Mouse (Mus musculus) CD4-positive, CD25-positive, alpha-beta regulatory T cell, adult 4 months (primary cell): ENCODE data around the gene Tesc. TPM values are rescaled to one million over a fixed set of nuclear protein-coding genes. Genes with fewer than 3 reads are reported as not detected.

Source experiments
- ATAC-seq: one replicate; pipeline ENCODE4 v1.8.0; 2017
- polyA plus RNA-seq, 2 experiments: library from polyadenylated mRNA; unstranded; fragments of 100-300 nt; shearing (Covaris generic); gene quantifications; one replicate each; pipeline ENCODE4 v1.2.1; 2017

The Tesc gene
- 1 to 10 TPM; 2.9 to 7.7 TPM for polyA plus RNA-seq

DNA sequence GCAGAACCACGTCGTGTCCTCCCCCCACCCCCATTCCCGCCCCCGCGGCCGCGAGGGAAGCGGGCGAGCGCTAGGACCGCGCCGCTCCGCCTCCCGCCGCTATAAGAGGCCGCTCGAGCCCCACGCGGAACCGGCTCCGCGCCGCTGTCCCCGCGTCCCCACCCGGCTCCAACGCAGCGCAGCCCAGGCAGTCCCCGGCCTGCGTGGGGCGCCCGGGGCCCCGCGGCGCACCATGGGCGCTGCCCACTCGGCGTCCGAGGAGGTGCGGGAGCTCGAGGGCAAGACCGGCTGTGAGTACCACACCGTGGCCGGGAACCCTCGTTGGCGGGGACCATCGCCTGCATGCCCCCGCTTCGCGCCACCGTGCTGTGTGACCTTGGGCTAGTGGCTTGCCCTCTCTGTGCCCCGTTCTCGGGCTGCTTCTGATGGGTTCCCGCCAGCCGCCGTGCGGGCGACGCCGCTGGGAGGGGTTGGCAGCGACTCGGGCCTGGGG is at the start of gene Tesc:
TSS of gene Tesc (plus strand) at position 46 of the 493 bp plus-strand sequence.
- ATAC-seq, result peak; percentile 7

GRCm38 (mm10) chr5:117978159-117978697 is 49.3 kb upstream of the Tesc start:
- ATAC-seq, result no peak

DNA sequence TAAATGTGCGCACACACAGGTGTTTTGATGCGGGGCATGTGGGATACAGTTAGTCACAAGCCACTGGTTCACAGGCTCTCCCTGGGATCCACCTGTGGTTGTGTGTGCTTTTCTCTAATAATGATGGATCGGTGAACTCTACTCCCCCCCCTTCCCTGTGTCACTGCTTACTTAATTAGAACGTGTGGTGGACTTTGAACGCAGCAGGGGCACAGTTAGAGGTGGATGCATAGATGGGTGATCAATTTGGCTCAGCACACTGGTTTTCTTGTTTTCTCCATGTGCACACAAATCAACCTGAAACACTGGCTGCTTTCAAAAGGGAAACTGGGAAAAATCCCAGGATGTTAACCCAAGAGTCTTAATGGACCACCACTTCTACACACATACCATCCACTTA is 48.5 kb upstream of the Tesc start:
- no peak for ATAC-seq

- no peak for ATAC-seq
Measured at GRCm38 (mm10) chr5:117980921-117981320, 46.6 kb upstream of the Tesc start.

DNA sequence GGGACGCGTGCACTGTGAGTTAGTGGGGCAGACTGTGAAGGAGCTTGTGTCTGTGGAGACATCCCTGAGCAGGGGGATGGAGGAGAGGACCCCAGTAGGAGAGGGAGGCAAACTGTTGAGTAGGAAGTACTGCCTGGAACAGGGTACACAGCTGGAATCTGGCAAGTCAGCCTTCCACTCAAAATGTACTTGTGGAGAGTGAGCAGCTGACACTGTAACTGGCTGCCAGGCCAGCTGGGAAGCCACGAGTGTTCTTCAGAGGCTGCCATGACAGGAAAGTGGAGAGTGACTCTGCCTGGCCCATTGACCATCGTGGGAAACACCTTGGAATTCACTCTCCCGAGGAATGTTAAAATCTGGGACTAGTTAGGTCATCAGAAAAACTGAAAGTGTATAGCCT is 45.6 kb upstream of the Tesc start:
- no peak for ATAC-seq

DNA sequence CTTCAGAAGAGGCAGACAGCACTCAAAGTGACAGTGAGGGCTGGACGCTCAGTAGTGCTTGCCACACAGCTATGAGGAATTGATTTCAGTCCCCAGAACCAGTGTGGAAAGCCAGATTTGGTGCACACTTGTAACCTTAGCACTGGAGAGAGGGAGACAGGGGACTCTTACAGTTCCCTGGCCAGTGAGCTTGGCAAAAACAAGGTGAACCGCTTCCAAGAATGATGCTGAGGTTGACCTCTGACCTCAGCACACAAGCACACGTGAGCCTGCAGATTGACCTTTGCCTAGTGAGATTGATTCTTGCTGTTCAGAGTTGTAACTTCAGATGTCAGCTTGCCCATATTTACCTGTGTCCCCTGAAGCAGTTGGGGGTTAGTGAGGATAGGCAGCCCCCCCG is 41.2 kb upstream of the Tesc start:
- no peak for ATAC-seq

DNA sequence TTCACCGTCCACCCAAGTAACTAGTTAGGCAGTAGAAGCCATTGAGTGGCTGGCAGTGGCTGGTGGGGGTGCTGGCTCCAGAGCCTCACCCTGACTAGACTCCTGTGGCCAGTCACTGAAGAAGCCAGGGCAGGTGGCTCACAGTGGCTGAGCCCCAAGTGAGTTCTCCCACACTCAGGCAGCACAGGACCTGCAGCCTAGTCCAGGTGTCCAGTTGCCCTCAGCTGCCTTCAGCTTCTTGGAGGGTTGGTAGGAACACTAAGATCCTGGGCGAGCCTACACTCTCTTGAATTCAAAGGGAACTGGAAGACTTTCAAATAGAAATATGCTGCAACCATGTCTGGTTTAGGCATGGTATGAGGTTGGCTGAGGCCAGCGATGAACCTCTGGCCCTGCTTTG is 39.7 kb upstream of the Tesc start:
- ATAC-seq, result no peak

DNA sequence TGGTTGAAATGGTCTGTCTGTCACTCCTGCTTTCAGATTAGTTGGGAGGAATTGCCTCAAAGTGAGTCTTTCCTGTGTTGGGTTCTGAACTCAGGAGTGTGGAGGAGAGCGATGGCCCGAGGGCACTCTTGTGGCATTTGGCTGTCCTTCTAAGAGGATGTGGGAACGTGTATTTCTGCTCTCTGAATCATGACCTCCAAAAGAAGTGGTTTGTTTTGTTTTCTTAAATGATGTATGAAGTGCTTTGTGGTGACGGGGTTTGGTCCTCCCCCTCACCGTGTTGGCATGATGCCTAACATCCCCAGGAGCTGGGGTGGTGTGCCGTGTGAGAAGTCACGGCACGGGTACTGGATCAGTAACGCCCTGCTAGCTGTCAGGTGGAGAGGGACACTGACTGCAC is 39.2 kb upstream of the Tesc start:
- ATAC-seq, result no peak

GRCm38 (mm10) chr5:117989773-117990172 is 37.8 kb upstream of the Tesc start:
- no peak for ATAC-seq

- no peak for ATAC-seq
Measured at GRCm38 (mm10) chr5:117990957-117991356, 36.6 kb upstream of the Tesc start.

- no peak for ATAC-seq
Measured at GRCm38 (mm10) chr5:117993550-117993949, 34.0 kb upstream of the Tesc start.

GRCm38 (mm10) chr5:117995372-117995901 is 32.1 kb upstream of the Tesc start:
- no peak for ATAC-seq

DNA sequence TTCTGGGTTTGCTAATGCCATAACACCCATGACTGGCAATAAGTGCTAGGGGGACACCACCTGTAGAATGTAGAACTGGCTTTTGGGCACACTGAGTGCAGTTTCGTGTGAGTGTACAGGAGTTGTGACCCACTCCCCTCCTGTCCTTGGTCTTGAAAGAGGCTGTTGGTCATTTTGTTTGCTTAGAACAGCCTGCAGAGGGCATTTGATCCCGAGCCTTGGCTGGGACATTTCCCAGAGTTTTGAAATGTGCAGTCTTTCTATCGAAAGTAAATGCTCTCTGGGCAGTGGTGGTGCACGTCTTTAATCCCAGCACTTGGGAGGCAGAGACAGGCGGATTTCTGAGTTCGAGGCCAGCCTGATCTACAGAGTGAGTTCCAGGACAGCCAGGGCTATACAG is 31.6 kb upstream of the Tesc start:
- no peak for ATAC-seq

- ATAC-seq, result no peak
Measured at GRCm38 (mm10) chr5:117996581-117996980, 31.0 kb upstream of the Tesc start.

DNA sequence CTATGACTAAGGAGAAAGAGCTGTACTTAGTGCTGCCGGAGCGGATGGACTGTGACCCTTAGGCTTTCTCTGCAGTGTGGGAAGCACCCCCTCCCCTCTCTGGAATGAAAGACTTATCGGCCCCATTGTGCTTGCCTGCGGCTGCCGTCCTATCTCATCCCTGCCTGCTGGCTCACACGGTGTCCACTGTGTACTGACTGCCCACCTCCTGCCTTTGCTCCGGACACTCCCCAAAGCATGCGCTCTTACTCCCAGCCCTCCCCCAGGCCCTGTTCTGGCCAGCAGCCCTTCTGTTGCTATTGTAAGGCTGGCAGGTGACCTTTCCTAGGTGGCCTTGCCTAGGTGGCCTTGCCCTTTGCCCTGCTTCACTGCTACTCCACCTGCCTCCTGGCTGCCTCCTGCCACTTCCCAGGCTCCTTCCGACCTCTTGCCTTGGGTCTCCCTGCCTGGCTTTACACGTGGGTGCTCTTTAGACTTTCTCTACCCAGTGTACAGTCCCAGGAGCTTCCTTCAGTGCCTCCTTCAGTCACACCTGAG is 30.0 kb upstream of the Tesc start:
- no peak for ATAC-seq

GRCm38 (mm10) chr5:117999061-117999460 is 28.5 kb upstream of the Tesc start:
- ATAC-seq, result no peak

GRCm38 (mm10) chr5:117999584-117999983 is 28.0 kb upstream of the Tesc start:
- no peak for ATAC-seq

- peak; percentile 62 for ATAC-seq
Measured at GRCm38 (mm10) chr5:118002059-118002458, 25.5 kb upstream of the Tesc start.

DNA sequence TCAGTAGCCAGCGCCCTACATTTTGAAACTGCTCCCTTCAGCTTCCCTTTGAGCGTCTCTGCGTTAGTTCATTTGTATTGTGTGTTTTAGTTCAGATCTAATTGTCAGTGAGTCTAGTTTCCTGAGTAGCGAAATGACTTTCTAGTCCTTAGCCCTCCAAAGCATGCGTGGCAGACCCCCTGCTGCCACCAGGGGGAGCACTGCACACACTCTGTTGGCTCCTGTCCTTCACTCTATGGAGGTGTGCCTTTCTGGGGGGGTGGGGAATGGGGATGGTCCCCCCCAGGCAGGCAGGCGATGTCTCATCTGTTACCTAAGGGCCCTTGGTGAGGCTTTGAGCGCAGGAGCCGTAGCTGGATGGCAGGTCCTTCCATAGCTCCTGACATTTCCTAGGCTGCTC is 22.9 kb upstream of the Tesc start:
- peak; percentile 66 for ATAC-seq

GRCm38 (mm10) chr5:118005728-118006127 is 21.8 kb upstream of the Tesc start:
- no peak for ATAC-seq

DNA sequence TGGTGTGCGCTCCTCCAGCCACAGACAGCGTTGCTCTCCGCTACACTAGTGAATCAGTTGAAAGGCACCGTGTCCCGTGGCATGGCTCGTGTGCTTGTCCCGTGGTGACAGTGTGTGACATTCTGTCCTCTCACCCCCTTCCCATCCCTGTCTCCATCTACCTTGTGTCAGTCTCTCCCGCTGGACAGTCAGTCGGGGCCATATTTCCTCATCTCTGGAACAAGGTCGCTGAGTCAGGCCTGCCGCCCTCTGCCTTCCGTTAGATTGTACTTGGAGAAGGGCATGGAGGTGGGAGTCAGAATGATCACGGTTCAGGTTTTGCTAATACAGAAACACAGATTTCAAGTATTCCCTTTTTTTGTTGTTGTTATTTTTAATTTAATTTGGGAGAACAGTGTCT is 19.2 kb upstream of the Tesc start:
- ATAC-seq, result no peak

- no peak for ATAC-seq
Measured at GRCm38 (mm10) chr5:118010872-118011271, 16.7 kb upstream of the Tesc start.

- no peak for ATAC-seq
Measured at GRCm38 (mm10) chr5:118011796-118012195, 15.7 kb upstream of the Tesc start.

- ATAC-seq, result no peak
Measured at GRCm38 (mm10) chr5:118015028-118015427, 12.5 kb upstream of the Tesc start.

GRCm38 (mm10) chr5:118015669-118016068 is 11.9 kb upstream of the Tesc start:
- ATAC-seq, result no peak
